Mouse (Mus musculus): Measurements from ENCODE around the gene AC134908.4.
"Not testable (repeated sequence)": the region's sequence is repeated elsewhere in the genome, so short reads cannot be mapped to it uniquely, and the experiment has no call there.

AC134908.4 gene

GRCm38 (mm10) chr17:25808789-25809605 lies 13.5 kb upstream of the AC134908.4 start, which contains the start of gene Fbxl16:
Gene Fbxl16, plus strand, starts transcription at chr17:25809085.
- no peak for DNase-seq (ENCODE audit: low spot score in 2 of 2)

DNA sequence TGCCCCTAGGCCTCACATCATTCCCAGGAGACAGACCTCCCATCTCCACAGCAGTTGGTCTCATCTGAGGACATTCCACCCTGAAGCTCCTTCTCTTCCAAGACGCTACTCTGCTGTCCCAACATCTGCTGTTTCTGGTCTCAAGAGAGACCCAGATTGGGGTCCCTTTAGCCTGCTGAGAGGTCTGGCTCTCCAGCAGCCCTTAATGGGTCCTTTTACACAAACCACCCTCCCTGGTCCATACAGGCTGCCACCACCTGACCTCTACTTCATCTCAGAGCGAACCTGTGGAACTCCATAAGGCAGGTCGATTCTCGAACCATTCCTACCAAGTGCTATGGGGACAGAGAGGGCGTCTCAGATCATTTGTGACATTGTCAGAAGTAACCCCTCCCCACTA lies 12.6 kb upstream of the AC134908.4 start:
- DNase-seq (ENCODE audit: low spot score in 2 of 2), result no peak

DNA sequence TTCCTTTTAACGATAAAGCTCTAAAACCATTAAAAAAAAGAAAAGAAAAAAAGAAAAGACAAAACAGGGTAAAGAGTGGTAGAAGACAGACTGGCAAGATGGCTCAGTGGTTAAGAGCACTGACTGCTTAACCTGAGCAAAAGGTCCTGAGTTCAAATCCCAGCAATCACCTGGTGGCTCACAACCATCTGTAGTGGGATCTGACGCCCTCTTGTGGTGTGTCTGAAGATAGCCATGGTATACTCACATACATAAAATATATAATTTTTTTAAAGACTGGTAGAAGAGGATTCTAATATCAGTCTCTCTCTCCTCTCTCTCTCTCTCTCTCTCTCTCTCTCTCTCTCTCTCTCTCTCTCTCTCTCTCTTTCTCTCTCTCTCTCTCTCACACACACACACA lies 12.0 kb upstream of the AC134908.4 start:
- DNase-seq (ENCODE audit: low spot score in 2 of 2), result not testable (repeated sequence)

GRCm38 (mm10) chr17:25806507-25806906 lies 11.0 kb upstream of the AC134908.4 start:
- DNase-seq (ENCODE audit: low spot score in 2 of 2), result no peak

DNA sequence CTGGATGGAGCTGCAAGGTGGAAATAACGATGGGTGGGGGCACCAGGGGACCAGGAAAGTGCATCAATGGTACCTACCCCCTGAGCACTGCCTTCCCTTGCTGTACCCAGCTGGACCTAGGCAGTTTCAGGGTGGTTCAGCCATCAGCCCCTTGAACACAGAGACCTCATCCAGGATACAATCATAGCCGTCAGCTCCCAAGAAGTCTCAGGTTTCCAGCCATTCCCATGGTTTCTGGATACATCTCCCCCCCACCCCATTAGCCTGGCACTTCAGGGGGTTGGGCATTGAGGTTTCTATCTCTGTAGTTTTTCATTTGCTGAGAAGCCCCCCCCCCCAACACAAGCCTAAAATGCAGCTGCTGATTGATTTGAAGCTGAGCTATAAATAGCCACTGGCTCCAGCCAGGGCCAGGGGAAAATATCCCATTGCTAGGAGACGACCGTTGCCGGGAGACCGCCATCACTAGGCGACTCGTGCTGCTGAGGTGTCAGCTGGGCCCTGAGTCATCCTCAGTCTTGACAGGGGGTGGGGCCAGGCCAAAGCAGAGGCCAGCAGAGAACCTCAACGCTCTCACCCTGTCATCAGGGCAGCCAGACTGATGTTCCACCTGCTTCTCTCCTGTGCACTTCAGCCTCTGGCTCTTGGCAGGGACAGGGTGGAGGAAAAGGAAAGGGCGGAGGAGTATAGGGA lies 7.5 kb upstream of the AC134908.4 start:
- no peak for DNase-seq (ENCODE audit: low spot score in 2 of 2)

- DNase-seq (ENCODE audit: low spot score in 2 of 2), result peak; percentile 40 to 60
Observed at GRCm38 (mm10) chr17:25801029-25801428, 5.6 kb upstream of the AC134908.4 start.

GRCm38 (mm10) chr17:25796951-25797369 lies 1.5 kb upstream of the AC134908.4 start, which contains the start of gene Metrn:
Gene Metrn, minus strand, starts transcription at chr17:25797136.
- DNase-seq (ENCODE audit: low spot score in 2 of 2), result peak; percentile 75 to 83

GRCm38 (mm10) chr17:25796211-25796771 lies 832 bp upstream of the AC134908.4 start:
- DNase-seq (ENCODE audit: low spot score in 2 of 2), result no peak

DNA sequence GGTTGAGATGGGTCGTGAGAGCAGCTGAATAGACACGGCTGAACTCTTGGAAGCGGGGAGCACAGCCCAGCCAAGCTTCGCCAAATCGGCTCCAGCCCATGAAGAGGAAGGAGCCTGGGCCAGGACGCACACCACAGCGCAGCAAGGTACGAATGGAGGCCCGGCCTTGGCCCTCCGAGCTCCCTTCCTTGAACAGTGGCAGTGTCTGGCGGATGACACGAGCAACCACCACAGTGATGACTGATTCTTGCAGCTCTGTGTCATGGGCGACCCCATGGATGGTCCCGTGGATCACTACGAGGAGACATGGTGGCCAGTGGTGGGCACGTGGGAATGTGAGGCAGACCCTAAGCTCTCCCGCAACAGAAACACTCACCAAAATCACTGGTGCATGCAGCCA lies 461 bp downstream of the AC134908.4 start:
- DNase-seq (ENCODE audit: low spot score in 2 of 2), result no peak

- DNase-seq (ENCODE audit: low spot score in 2 of 2), result no peak
Observed at GRCm38 (mm10) chr17:25794197-25794596, 1.3 kb downstream of the AC134908.4 start.

DNA sequence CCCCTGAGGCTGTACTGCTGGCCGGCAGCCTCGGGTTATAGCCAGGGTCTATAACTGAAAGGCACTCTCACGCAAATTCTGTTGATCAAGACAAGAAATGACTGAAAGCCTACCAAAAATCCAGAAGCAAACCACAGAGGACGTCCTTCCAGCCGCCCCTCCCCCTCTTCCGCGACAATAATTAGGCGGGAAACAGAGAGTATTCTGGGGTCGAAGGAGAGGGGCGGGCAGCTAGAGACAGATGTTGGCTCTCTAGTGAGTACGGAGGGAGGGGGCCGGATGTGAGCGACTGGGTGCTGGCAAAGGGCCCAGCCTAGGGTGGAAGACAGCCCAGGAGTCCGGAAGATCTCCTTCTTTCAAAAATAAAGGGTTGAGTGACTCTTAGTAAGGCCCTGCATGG lies 2.8 kb downstream of the AC134908.4 start, which contains the start of gene Fam173a:
Gene Fam173a (minus strand): TSS at position 287 of the 400 bp plus-strand sequence.
- peak; percentile 51 to 64 for DNase-seq (ENCODE audit: low spot score in 2 of 2)

GRCm38 (mm10) chr17:25791843-25792527 lies 3.5 kb downstream of the AC134908.4 start:
- peak; percentile 80 to 86 for DNase-seq (ENCODE audit: low spot score in 2 of 2)

GRCm38 (mm10) chr17:25791320-25791842 lies 4.1 kb downstream of the AC134908.4 start:
- DNase-seq (ENCODE audit: low spot score in 2 of 2), result no peak

GRCm38 (mm10) chr17:25786781-25787504 lies 8.5 kb downstream of the AC134908.4 start:
- no peak for DNase-seq (ENCODE audit: low spot score in 2 of 2)

GRCm38 (mm10) chr17:25786280-25786679 lies 9.2 kb downstream of the AC134908.4 start, which contains the start of gene Ccdc78:
Gene Ccdc78, plus strand, starts transcription at chr17:25786580.
- no peak for DNase-seq (ENCODE audit: low spot score in 2 of 2)

GRCm38 (mm10) chr17:25785281-25785745 lies 10.1 kb downstream of the AC134908.4 start, which contains the start of gene Haghl:
Gene Haghl, minus strand, starts transcription at chr17:25785673.
- DNase-seq (ENCODE audit: low spot score in 2 of 2), result peak; percentile 86 to 91

GRCm38 (mm10) chr17:25783861-25784574 lies 11.4 kb downstream of the AC134908.4 start:
- DNase-seq (ENCODE audit: low spot score in 2 of 2), result no peak

GRCm38 (mm10) chr17:25783086-25783485 lies 12.4 kb downstream of the AC134908.4 start:
- no peak for DNase-seq (ENCODE audit: low spot score in 2 of 2)

- DNase-seq (ENCODE audit: low spot score in 2 of 2), result no peak
Observed at GRCm38 (mm10) chr17:25781339-25781738, 14.1 kb downstream of the AC134908.4 start.

- no peak for DNase-seq (ENCODE audit: low spot score in 2 of 2)
Observed at GRCm38 (mm10) chr17:25777948-25778347, 17.5 kb downstream of the AC134908.4 start.

All from spleen, postnatal 14 days (tissue).